In the genomic region with DNA sequence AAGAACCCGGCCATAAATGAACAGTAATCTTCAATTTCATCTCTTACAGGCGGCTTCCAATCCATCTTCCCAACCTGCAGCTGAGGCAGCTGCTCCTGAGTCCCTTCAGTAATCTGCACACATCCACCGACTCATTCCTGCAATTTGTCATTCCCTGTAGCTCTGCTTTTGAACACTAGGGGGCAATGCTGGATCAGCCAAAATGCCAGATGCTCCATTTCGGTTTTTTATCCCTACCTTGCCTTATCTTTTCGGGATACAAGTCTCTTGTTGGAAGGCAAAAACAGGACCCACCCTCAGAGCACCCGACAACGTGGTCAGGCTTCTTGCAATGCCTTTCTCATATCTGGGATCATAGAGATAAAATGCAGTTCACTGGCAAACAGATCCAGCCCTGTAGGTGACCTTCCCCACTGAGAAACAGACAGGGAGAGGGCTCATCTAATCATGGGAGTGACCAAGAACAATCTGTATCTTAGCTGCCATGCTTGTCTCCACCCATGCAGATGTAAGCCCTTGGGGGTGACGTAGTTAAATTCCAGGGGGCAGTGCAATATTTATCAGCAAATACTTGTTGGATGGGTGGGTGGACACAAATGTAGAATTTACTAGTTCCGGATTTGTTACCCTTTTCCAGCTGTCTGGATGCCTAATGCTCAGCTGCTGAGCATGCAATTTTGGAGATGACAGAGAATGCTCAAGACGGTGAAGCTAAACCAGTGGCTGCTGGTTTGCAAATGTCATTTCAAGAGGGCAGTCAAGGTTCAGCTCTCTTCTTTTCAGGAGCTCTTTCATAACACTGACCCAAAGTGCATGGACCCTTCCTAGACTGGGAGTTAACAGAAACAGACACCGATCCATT, we compare ENCODE assay signal across 8 mouse cellular contexts.
A peak's percentile ranks its signal among the peaks of the same experiment; 100 is the strongest.
DNase-seq lines count a peak whose midpoint lies in the region; ATAC-seq and TF ChIP-seq lines count a peak whose summit lies in the region.

No protein-coding gene starts in this region.

- DNase-seq in MEL (ENCODE audit: low read depth, low spot score): peak; percentile 58
- DNase-seq in c-Kit-positive CD71-positive TER-119-negative erythroid progenitor cells, embryonic 14.5 days (ENCODE audit: low read depth): peak; percentile 37
- peak; percentile 79 to 86 for DNase-seq in heart, postnatal 10 days
- peak; percentile 75 to 81 for DNase-seq in kidney, postnatal 4 days
- DNase-seq in liver, embryonic 13.5 days: peak; percentile 49
- peak; percentile 28 for DNase-seq in testis, postnatal 14 days (ENCODE audit: low spot score)

- H3K4me3 ChIP-seq in MEL (ENCODE audit: control insufficient read depth in 1 of 2, insufficient read depth in 1 of 2, low read depth in 2 of 2, low read length in 2 of 2): no peak overlapping the region
- no peak overlapping the region for H3K4me3 ChIP-seq in forebrain, embryonic 15.5 days
- H3K4me3 ChIP-seq in liver, embryonic 13.5 days (replicated peaks): no peak overlapping the region
- no peak overlapping the region for H3K4me3 ChIP-seq in neural tube, embryonic 12.5 days

- H3K9ac ChIP-seq in MEL (ENCODE audit: control insufficient read depth, low read depth, low read length, poor library complexity, severe bottlenecking): no peak overlapping the region
- H3K9ac ChIP-seq in forebrain, embryonic 15.5 days (replicated peaks): no peak overlapping the region
- H3K9ac ChIP-seq in liver, embryonic 13.5 days: 0 out of 2 replicates have a peak overlapping the region, but pooled peaks have one; percentile 5
- H3K9ac ChIP-seq in neural tube, embryonic 12.5 days: no peak overlapping the region

- H3K36me3 ChIP-seq in MEL (ENCODE audit: control insufficient read depth in 1 of 2, insufficient read depth in 2 of 2, low read length in 2 of 2): no peaks in the 10 kb centered on the region
- no peaks in the 10 kb centered on the region for H3K36me3 ChIP-seq in forebrain, embryonic 15.5 days
- H3K36me3 ChIP-seq in liver, embryonic 13.5 days: no peaks in the 10 kb centered on the region
- H3K36me3 ChIP-seq in neural tube, embryonic 12.5 days: no peaks in the 10 kb centered on the region

- no peak for TF ChIP-seq POLR2A in MEL (IDR thresholded peaks at IDR 0.05; ENCODE audit: control insufficient read depth in 1 of 2, insufficient read depth in 1 of 2, low read depth in 1 of 2, low read length in 2 of 2, poor library complexity in 1 of 2)

- WGBS in forebrain, embryonic 15.5 days: 29% methylated on average over 11 of the region's 11 CpGs
- 18% methylated on average over 11 of the region's 11 CpGs for WGBS in liver, embryonic 13.5 days (ENCODE audit: insufficient replicate concordance)
- WGBS in neural tube, embryonic 12.5 days: 33% methylated on average over 11 of the region's 11 CpGs

- peaks cover 0 to 5% of the 10 kb centered on the region in 2 experiments; a peak in 2 of 4 replicates for H3K27me3 ChIP-seq in MEL (ENCODE audit: control insufficient read depth in 1 of 2, insufficient read depth in 2 of 2, low read length in 2 of 2)
- H3K27me3 ChIP-seq in forebrain, embryonic 15.5 days: no peaks in the 10 kb centered on the region
- peaks cover 34% of the 10 kb centered on the region for H3K27me3 ChIP-seq in liver, embryonic 13.5 days
- H3K27me3 ChIP-seq in neural tube, embryonic 12.5 days (replicated peaks): no peaks in the 10 kb centered on the region

- H3K4me1 ChIP-seq in MEL (ENCODE audit: control insufficient read depth in 1 of 2, insufficient read depth in 2 of 2, low read length in 2 of 2): no peaks in the 10 kb centered on the region
- H3K4me1 ChIP-seq in forebrain, embryonic 15.5 days: peaks cover 16% of the 10 kb centered on the region
- H3K4me1 ChIP-seq in liver, embryonic 13.5 days (replicated peaks): peaks cover 40% of the 10 kb centered on the region
- H3K4me1 ChIP-seq in neural tube, embryonic 12.5 days: no peaks in the 10 kb centered on the region

- TF ChIP-seq EP300 in MEL (IDR thresholded peaks at IDR 0.05; ENCODE audit: low read depth in 1 of 2, low read length in 2 of 2): no peak

- no peaks in the 10 kb centered on the region for H3K9me3 ChIP-seq in MEL (replicated peaks; ENCODE audit: insufficient read depth, low read length)
- no peaks in the 10 kb centered on the region for H3K9me3 ChIP-seq in forebrain, embryonic 15.5 days
- no peaks in the 10 kb centered on the region for H3K9me3 ChIP-seq in liver, embryonic 13.5 days (replicated peaks)
- no peaks in the 10 kb centered on the region for H3K9me3 ChIP-seq in neural tube, embryonic 12.5 days

- intact Hi-C loops in heart, postnatal 10 days (cut with DNase I): loop anchor here (1.0 to 10.0 kb wide), 5 partner anchors 89 to 573 kb away; no protein-coding TSS in a partner anchor

- TF ChIP-seq CTCF in MEL (IDR thresholded peaks at IDR 0.05 in 2 of 3, conservative IDR thresholded peaks at IDR 0.05 in 1 of 3; ENCODE audit: control insufficient read depth in 1 of 3, insufficient read depth in 1 of 3, low read depth in 2 of 3, low read length in 3 of 3, poor library complexity in 1 of 3, severe bottlenecking in 1 of 3): peak; percentile 71 to 92 (median 89)

- 0 out of 2 replicates have a peak, but pooled peaks have one; percentile 9 for ATAC-seq in forebrain, embryonic 15.5 days (replicated peaks)
- peak; percentile 77 for ATAC-seq in liver, embryonic 13.5 days (ENCODE audit: low read depth)
- 0 out of 2 replicates have a peak, but pooled peaks have one; percentile 26 for ATAC-seq in neural tube, embryonic 12.5 days (ENCODE audit: low FRiP score, low read depth)

- no peak overlapping the region for H3K27ac ChIP-seq in MEL (ENCODE audit: control insufficient read depth, low read depth, low read length)
- no peak overlapping the region for H3K27ac ChIP-seq in forebrain, embryonic 15.5 days (replicated peaks)
- H3K27ac ChIP-seq in liver, embryonic 13.5 days: no peak overlapping the region; the same call in 1 of the 2 replicates
- H3K27ac ChIP-seq in neural tube, embryonic 12.5 days: no peak overlapping the region

- H3K79me2 ChIP-seq in MEL (ENCODE audit: control insufficient read depth, insufficient read depth, low read length, poor library complexity): no peaks in the 10 kb centered on the region

- peak; percentile 95 for TF ChIP-seq RAD21 in MEL (IDR thresholded peaks at IDR 0.05; ENCODE audit: low read depth, low read length)

- H3K4me2 ChIP-seq in forebrain, embryonic 15.5 days (replicated peaks): peak overlapping the region; percentile 22; the same call in 1 of the 2 replicates
- H3K4me2 ChIP-seq in liver, embryonic 13.5 days: peak overlapping the region; percentile 31; the same call in 1 of the 2 replicates
- 0 out of 2 replicates have a peak overlapping the region, but pooled peaks have one; percentile 20 for H3K4me2 ChIP-seq in neural tube, embryonic 12.5 days (replicated peaks)

TF ChIP-seq in MEL, 35 proteins besides CTCF, POLR2A, EP300 and RAD21:
- no peak for TF ChIP-seq BHLHE40 (IDR thresholded peaks at IDR 0.05; ENCODE audit: borderline replicate concordance, low read depth, low read length)
- TF ChIP-seq ZNF384 (IDR thresholded peaks at IDR 0.05; ENCODE audit: low read depth, low read length): no peak
- no peak for TF ChIP-seq TCF12 (IDR thresholded peaks at IDR 0.05; ENCODE audit: low read depth, low read length)
- TF ChIP-seq GABPA (IDR thresholded peaks at IDR 0.05; ENCODE audit: low read depth, low read length): no peak
- TF ChIP-seq ZC3H11A (IDR thresholded peaks at IDR 0.05; ENCODE audit: low read depth, low read length): peak; percentile 96
- TF ChIP-seq SMC3 (IDR thresholded peaks at IDR 0.05; ENCODE audit: low read depth, low read length): peak; percentile 95
- TF ChIP-seq MEF2A (IDR thresholded peaks at IDR 0.05; ENCODE audit: extremely low read depth, insufficient replicate concordance, low read depth, low read length, poor library complexity, severe bottlenecking): no peak
- no peak for TF ChIP-seq MYC (IDR thresholded peaks at IDR 0.05; ENCODE audit: low read depth, low read length)

Comparison
In these comparisons a context has a peak if more than half of its experiments do, and no peak if none do; other contexts are left out.
1. DNase-seq: peak in every context shown above with its lines; median percentile 82 in heart, postnatal 10 days; 78 in kidney, postnatal 4 days; 58 in MEL; 49 in liver, embryonic 13.5 days; 37 in c-Kit-positive CD71-positive TER-119-negative erythroid progenitor cells, embryonic 14.5 days; 28 in testis, postnatal 14 days.
2. ATAC-seq: peak in every context shown above with its lines; median percentile 77 in liver, embryonic 13.5 days; 26 in neural tube, embryonic 12.5 days; 9 in forebrain, embryonic 15.5 days.